Mouse (Mus musculus) C2C12 (cell line): ENCODE data around the gene Trim60. TPM values are rescaled to one million over a fixed set of nuclear protein-coding genes. Genes with fewer than 3 reads are reported as not detected.

Source experiments
- H3K27me3 ChIP-seq: one replicate; pipeline ENCODE4 v1.6.1; 2011; ENCODE audit not compliant: control insufficient read depth, insufficient read depth, insufficient read length
- H3K36me3 ChIP-seq: one replicate; pipeline ENCODE4 v1.6.1; 2011; ENCODE audit not compliant: control insufficient read depth, insufficient read depth
- H3K4me3 ChIP-seq: one replicate; pipeline ENCODE4 v1.5.1; 2011; ENCODE audit warnings: mild to moderate bottlenecking, control low read depth; ENCODE audit not compliant: poor library complexity, insufficient read depth, severe bottlenecking
- H3K79me2 ChIP-seq: one replicate; pipeline ENCODE4 v1.6.1; 2011; ENCODE audit not compliant: control insufficient read depth, insufficient read depth
- H3K79me3 ChIP-seq: one replicate; pipeline ENCODE4 v1.6.1; 2011; ENCODE audit warnings: low read depth, control low read depth
- H3ac ChIP-seq: one replicate; pipeline ENCODE3; 2011; ENCODE audit warnings: low read depth; ENCODE audit not compliant: control insufficient read depth, insufficient read length
- CEBPB ChIP-seq: IDR thresholded peaks from one replicate; pipeline ENCODE4 v1.6.1; 2011; ENCODE audit warnings: low read depth, mild to moderate bottlenecking, control low read depth, moderate library complexity
- CTCF ChIP-seq: IDR thresholded peaks from one replicate; pipeline ENCODE4 v1.5.1; 2011; ENCODE audit not compliant: control insufficient read depth, insufficient read depth, insufficient read length
- FOSL1 ChIP-seq: IDR thresholded peaks from one replicate; pipeline ENCODE4 v1.8.0; 2011; ENCODE audit warnings: mild to moderate bottlenecking, low read length; ENCODE audit not compliant: poor library complexity, insufficient read depth, severe bottlenecking
- MAX ChIP-seq: IDR thresholded peaks from one replicate; pipeline ENCODE4 v1.6.1; 2011; ENCODE audit warnings: mild to moderate bottlenecking, control low read depth
- MYOD1 ChIP-seq: IDR thresholded peaks from one replicate; pipeline ENCODE4 v1.6.1; 2011; ENCODE audit warnings: low read depth; ENCODE audit not compliant: control insufficient read depth, insufficient read length
- MYOG ChIP-seq: IDR thresholded peaks from one replicate; pipeline ENCODE4 v1.6.1; 2011; ENCODE audit not compliant: control insufficient read depth, insufficient read length; ENCODE audit errors: extremely low read depth
- USF1 ChIP-seq: IDR thresholded peaks from one replicate; pipeline ENCODE4 v1.6.1; 2011; ENCODE audit warnings: low read depth, mild to moderate bottlenecking, control low read depth, moderate library complexity
- polyA plus RNA-seq: library from polyadenylated mRNA; unstranded; fragments of >200 nt; fragmentation: generic; extraction: Trizol; gene quantifications from one replicate; pipeline ENCODE4 v1.2.1, GENCODE M21; 2012; ENCODE audit warnings: missing spikeins

Gene Trim60
- polyA plus RNA-seq, 1 experiment = not detected

DNA sequence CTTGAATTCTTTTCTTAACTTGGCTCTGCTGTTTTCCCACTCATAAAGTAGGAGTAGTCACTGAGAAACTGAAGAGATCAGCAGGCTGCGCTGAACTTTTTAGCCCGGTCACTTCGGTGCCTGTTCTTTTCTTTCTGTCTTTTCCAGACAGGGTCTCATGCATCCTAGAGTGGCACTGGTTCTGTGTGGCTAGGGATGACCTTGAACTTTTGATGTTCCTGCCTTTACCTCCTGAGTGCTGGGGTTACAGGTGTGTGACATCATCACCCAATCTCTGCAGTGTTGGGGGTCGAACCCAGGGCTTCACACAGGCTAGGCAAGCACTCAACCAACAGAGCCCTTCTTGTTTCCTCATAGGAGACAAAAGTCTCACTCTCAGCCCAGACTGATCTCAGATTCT, 38.3 kb upstream of the Trim60 start:
- H3K36me3 ChIP-seq = no peaks in the 10 kb centered on the region
- H3K4me3 ChIP-seq = no peak overlapping the region
- H3ac ChIP-seq = no peak overlapping the region
- no peaks in the 10 kb centered on the region for H3K27me3 ChIP-seq
- no peaks in the 10 kb centered on the region for H3K79me3 ChIP-seq
- H3K79me2 ChIP-seq = no peaks in the 10 kb centered on the region
- no peak for TF ChIP-seq USF1
- TF ChIP-seq CTCF = no peak
- TF ChIP-seq MYOG = no peak
- TF ChIP-seq CEBPB = no peak

DNA sequence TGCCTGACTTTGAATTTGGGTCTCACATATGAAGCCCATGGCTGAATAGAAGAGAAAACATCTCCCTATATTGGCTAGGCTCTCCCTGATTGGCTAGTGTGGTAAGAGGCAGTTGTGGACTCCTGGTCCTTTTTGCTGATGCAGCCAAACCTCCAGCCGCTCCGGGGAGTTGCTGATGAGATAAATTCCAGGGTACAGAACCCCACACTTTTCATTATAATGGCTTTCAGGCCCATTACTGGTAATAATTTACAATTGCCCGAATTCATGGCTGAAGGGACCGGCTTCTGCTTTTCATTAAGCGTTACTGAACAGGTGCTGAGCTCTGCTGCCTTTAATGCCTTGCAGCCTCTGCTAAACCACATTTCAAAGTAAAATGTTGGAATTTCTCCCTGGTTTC, 35.6 kb upstream of the Trim60 start:
- Histone ChIP-seq H3K79me3 (no peaks in the 10 kb centered on the region), H3ac (no peak overlapping the region), H3K36me3 (no peaks in the 10 kb centered on the region), H3K4me3 (no peak overlapping the region), H3K27me3 (no peaks in the 10 kb centered on the region), H3K79me2 (no peaks in the 10 kb centered on the region)
- TF ChIP-seq MAX (no peak), CTCF (no peak), FOSL1 (no peak), MYOG (no peak), USF1 (no peak), MYOD1 (no peak), CEBPB (no peak)

DNA sequence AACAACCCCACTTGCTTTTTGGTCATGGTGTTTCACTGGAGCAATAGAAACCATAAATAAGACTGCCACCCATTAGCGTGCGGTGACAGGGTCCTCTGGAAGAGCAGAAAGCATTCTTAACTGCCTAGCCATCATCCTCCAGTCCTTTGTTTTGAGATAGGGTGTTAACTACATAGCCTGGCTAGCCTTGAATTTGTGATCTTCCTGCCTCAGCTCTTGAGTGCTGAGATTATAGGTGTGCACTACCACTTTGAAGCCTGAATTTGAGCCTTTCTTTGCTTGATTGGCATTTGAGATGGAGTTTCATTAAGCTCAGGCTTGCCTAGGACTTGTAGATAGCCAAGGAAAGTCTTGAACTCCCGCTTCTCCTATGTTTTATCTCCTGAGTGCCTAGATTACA, 35.2 kb upstream of the Trim60 start:
- Histone ChIP-seq H3K79me3 (no peaks in the 10 kb centered on the region), H3K4me3 (no peak overlapping the region), H3K36me3 (no peaks in the 10 kb centered on the region), H3K27me3 (no peaks in the 10 kb centered on the region), H3K79me2 (no peaks in the 10 kb centered on the region), H3ac (no peak overlapping the region)
- TF ChIP-seq FOSL1 (no peak), USF1 (no peak), CTCF (no peak), MAX (no peak), MYOG (no peak), MYOD1 (no peak), CEBPB (no peak)

DNA sequence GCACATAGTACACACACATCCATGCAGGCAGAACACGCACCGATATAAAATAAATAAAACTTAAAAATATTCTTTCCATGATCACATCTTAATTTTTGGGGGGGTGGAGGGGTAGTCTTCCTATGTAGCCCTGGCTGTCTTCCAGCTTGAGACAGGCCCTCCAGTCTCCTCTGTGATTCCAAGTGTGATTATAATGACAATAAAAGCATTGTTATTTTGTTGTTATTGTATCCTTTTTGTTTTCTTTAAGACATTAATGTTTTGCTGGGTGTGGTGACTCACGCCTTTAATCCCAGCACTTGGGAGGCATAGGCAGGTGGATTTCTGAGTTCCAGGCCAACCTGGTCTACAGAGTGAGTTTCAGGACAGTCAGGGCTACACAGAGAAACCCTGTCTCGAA, 29.4 kb upstream of the Trim60 start:
- no peak overlapping the region for H3ac ChIP-seq
- no peaks in the 10 kb centered on the region for H3K79me2 ChIP-seq

DNA sequence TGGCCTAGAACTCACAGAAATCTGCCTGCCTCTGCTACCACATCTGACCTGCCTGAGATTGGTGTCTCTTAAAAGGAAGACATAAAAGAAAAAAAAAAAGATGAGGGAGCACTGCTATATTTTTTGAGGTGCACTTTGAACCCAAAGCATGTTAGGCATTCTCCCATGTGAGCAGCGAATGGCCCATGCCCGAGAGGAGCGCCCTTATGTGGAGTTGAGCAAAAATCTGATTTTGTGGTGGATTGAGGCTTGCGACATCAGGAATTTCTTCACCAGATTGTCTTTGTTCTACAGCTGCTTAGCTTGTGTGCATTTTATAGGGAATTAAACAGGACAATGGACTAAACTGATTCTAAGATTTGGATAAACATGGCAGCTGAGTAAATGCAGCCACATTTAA, 28.8 kb upstream of the Trim60 start:
- Histone ChIP-seq H3K79me2 (no peaks in the 10 kb centered on the region), H3ac (no peak overlapping the region), H3K36me3 (no peaks in the 10 kb centered on the region), H3K4me3 (no peak overlapping the region), H3K79me3 (no peaks in the 10 kb centered on the region), H3K27me3 (no peaks in the 10 kb centered on the region)
- TF ChIP-seq CTCF = no peak
- TF ChIP-seq FOSL1 = no peak
- no peak for TF ChIP-seq MYOD1

More for the DNA sequence above, 29.4 kb upstream of the Trim60 start:
- H3K27me3 ChIP-seq = no peaks in the 10 kb centered on the region
- TF ChIP-seq MAX (no peak), MYOD1 (no peak), CTCF (no peak), USF1 (no peak), CEBPB (no peak), MYOG (no peak), FOSL1 (no peak)
- H3K36me3 ChIP-seq = no peaks in the 10 kb centered on the region
- H3K4me3 ChIP-seq = no peak overlapping the region
- no peaks in the 10 kb centered on the region for H3K79me3 ChIP-seq

DNA sequence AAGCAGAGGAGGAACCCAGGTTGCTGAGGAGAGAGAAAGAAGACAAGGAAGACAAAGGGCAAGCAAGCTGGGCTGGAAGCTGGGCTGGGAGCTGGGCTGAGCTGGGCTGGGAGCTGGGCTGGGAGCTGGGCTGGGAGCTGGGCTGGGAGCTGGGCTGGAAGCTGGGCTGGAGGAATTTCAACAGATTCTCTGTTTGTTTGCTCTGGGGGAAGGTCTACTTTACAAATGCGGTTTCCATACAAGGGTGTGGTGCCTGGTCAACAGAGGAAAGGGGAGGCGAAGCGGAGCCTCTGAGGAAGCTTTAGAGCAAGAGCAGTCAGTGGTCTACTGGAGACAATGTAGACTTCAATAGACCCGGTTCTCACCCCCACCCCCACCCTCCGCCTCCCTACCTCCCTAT, 28.2 kb upstream of the Trim60 start:
- TF ChIP-seq FOSL1 (no peak), CTCF (no peak), MYOG (no peak), USF1 (no peak), MYOD1 (no peak), CEBPB (no peak), MAX (no peak)
- Histone ChIP-seq H3K4me3 (no peak overlapping the region), H3K27me3 (no peaks in the 10 kb centered on the region), H3K79me2 (no peaks in the 10 kb centered on the region), H3K36me3 (no peaks in the 10 kb centered on the region), H3K79me3 (no peaks in the 10 kb centered on the region), H3ac (no peak overlapping the region)
